Mouse (Mus musculus): Measurements from ENCODE around the gene Itgb4.

The Itgb4 gene

DNA sequence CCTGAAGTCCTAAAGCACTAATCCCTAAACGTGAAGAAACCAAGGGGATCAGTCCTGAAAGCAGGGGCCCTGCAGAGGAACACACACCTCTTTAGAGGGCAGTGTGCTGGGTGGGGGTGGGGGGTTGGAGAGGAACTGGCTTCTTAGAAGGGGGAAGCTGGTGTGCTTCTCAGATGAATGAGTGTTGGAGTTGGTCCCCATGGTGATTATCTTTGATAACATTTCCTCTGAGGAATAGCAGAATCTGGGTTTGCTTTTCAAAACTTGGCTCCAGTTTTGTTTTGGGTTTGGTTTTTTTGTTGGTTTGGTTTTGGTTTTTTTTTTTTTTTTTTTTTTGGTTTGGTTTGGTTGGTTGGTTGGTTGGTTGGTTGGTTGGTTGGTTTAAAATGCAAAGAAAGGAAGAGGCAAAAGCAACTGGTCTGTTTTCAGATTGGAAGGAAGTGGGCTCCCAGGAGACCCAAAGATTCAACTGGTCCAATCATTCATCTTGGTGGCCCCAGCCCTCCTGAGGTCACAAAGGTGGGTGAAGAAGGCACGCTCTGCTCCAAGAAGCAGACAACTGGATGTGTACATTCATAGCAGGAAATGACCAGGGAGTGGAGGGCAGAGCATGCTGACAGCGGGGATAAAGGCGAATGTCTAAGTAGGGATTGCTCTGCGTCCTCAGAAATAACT, 5.6 kb upstream of the Itgb4 start:
- intact Hi-C loops (cut with DNase I): no loop called here

DNA sequence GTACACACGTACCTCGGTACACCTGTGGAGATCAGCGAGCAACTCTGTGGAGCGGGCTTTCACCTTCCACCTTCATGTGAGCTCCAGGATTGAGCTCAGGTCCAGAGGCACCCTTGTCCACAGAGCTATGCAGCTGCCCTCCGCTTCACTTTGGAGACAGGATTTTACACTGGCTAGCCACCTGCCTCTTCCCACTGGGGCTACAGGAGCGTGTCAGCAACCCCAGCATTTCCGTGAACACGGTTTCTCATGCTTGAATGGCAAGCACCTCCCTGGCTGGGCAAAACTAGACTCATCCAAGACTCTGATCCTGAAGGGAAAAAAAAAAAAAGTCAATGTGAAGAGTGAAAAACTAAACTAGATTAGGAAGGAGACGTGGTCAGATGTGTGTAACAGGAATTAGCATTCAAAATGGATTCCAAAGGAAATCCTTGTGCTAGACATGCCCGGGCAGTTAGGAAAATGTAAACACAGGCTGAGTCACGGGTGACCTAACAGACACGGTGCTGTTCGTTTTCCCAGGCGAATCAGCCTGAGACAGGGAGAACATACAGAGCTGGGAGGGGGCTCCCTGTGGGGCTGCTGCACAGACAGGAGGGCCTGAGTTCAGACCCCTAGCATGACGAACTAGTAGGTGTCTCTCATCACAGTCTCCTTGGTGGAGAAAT, 4.4 kb upstream of the Itgb4 start:
- intact Hi-C loops (cut with DNase I): no loop called here

DNA sequence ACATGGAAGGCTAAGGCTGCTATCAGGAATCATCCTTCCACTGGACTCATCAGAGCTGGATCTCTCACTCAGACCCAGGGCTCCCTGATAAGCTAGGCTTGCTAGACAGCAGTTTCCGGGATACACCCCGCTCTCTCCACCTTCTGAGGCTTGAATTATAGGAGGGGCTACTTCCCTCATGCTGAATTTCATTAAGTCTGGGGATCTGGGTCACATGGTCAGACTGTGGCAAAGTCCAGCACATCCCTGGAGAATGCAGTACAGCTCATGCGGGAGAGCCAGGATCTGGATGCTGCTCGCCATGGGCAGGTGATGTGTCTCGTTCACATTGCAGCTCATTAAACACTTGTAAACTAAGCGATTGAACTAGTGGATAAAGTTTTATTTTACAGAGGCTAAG, 3.5 kb upstream of the Itgb4 start:
- intact Hi-C loops (cut with DNase I): no loop called here

DNA sequence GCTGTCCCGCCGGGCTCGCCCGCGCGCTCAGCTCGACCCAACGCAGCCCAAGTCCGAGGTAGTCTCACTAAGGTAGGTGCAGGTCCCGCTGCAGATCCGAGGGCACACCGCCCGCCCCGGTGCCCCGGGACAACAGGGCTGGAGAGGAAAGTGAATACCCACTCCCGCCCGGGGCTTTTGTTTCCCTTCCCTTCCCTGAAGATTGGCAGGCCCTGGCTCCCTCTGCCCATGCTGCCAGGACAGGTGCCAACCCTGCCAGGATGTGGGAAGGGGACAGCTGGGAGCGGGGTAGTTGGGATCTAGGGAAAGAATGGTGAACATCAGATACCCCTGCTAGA, 543 bp downstream of the Itgb4 start:
- intact Hi-C loops (cut with DNase I): no loop called here

DNA sequence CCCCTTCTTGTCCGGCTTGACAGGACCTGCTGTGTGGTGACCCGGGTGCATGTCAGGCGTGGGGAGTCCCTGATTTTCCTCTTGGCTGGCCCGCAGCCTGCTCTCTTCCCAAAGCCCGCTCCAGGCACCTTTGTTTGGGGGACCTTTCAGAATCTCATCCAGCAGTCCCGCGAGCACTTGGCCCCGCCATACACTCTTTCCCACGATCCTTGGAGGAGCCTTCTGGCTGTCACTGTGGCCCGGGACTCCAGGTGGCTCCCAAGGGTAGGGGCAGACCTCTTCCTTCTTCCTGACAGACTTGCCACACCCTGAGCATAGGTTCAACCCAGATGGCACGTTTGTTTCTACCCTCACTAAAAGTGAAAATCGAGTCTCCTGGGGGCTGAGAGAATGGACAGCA, 1.0 kb downstream of the Itgb4 start:
- intact Hi-C loops (cut with DNase I): no loop called here

DNA sequence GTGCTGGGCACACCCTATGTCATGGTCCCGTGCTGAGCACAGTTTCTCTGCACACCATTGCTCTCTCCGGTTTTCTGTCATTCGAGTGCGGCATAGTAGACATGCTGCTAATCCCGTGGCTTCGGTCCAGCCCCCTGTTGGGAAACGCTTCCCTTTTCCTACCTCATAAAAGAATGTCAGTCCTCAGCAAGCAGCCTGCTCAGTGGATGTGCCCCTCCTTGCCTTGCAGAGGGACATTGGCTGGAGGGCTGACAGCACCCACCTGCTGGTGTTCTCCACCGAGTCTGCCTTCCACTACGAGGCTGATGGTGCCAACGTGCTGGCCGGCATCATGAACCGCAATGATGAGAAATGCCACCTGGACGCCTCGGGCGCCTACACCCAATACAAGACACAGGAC, 8.0 kb downstream of the Itgb4 start:
- intact Hi-C loops (cut with DNase I): no loop called here

DNA sequence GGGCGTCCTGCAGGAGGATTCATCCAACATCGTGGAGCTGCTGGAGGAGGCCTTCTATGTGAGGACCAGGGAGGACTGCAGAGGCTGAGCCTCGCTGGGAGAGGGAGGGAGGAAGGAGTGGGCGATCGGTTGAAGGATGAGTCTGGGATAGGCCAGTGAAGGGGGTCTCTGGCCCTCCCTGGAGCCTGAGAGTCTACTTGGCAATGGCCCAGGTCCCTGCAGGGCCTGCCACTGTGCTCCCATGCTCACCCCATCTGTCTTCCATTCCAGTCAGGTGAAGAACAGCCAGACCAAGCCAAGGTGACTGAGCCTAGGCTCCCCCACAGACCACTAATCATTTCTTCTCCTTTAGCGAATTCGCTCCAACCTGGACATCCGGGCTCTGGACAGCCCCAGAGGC, 8.8 kb downstream of the Itgb4 start:
- intact Hi-C loops (cut with DNase I): no loop called here

DNA sequence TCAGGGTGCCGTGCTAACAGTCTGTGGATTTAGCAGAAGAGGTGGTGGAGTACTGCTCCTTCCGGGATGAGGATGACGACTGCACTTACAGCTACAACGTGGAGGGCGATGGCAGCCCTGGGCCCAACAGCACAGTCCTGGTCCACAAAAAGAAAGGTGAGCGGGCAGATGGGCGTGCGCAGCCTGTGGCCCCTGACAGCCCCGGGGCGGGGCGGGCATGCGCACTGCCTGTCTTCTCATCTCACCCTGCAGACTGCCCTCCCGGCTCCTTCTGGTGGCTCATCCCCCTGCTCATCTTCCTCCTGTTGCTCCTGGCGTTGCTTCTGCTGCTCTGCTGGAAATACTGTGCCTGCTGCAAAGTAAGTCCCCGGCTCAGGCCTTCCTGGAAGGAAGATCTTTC, 15.2 kb downstream of the Itgb4 start:
- intact Hi-C loops (cut with DNase I): no loop called here

DNA sequence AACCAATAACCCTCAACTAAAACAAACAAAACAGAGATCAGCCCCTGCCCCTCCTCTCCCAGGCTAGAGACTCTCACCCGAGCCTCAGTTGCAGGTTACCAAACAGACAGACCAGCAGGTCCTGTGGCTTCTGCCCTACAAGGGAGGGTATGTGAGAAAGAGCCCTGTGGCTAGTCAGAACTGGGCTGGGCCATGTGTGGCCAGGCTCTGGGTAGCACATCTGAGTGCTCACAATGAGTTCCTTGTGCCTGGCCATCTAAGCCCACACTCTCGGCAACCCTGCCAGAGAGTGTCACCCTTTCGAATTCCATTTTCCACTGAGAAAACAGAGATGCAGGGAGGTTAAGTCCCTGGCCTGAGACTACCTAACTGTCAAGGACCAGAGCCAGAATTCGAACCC, 17.6 kb downstream of the Itgb4 start:
- intact Hi-C loops (cut with DNase I): no loop called here

DNA sequence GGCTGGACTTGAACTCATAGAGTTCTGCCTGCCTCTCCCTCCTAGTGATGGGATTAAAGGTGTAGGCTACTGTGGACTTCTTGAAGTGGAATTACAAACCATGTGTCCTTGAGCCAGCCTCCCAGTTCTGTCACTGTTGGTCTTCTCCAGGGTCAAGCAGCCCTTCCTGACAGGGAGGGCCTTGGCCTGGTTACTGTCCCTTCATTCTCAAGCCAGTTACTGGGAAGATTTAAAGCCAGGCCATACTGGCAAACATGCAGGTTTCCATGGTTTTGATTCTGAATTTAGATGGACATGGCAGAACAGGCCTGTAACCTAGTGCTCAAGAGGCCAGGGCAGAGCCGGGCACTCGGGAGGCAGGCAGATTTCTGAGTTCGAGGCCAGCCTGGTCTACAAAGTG, 20.7 kb downstream of the Itgb4 start:
- intact Hi-C loops (cut with DNase I): no loop called here

DNA sequence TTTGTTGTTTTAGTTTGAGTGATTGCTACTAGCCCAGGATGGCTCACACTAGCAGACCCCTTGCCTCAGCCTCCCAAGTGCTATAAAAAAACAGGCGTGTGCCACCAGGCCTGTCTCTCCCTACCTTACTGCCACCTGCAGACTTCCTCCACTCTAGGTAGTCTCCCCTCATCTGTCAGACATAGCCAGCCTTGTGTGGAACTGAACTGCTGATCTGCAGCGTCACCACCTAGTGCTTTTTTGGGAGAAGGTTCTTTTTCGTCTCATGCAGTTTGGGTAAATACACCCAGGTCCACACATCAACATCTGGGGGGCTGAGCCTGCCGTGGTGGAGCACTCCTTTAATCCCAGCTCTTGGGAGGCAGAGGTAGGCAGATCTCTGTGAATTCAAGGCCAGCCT, 22.5 kb downstream of the Itgb4 start:
- intact Hi-C loops (cut with DNase I): no loop called here

DNA sequence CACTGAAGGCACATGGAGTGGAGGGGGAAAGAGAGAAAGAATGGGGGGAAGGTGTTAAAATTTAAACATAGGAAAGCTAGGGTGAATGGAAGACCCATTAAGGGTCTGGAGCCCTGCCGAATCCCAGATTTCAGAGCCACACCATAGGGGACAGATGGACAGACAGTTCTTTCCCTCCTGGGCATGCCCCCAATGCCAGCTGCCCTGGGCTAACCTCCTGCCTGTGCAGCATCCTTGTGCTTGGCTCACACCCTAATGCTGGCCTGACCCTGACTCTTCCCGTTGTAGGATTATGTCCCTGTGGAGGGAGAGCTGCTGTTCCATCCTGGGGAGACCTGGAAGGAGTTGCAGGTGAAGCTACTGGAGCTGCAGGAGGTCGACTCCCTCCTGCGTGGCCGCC, 23.2 kb downstream of the Itgb4 start:
- intact Hi-C loops (cut with DNase I): no loop called here

DNA sequence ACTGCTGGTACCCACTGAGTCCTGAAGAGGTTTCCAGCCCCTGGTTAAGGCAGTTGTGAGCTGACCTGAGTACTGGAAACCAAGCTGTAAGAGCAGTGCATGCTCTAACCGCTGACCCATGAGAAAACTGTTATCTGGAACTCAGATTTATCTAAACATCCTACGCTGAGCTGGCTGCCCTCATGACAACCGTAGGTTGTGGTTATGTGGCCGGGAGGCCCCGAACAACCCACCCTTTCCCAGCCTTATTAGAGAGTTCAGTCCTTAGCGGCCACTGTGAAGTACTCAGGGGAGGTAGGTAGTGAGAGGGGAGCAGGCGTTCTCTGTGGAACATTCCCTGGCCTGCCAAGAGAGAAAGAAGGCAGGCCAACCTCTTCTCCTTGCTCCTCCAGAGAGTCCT, 24.5 kb downstream of the Itgb4 start:
- intact Hi-C loops (cut with DNase I): loop anchor here (1.0 kb wide), 1 partner anchor 59 kb away; no protein-coding TSS in a partner anchor

DNA sequence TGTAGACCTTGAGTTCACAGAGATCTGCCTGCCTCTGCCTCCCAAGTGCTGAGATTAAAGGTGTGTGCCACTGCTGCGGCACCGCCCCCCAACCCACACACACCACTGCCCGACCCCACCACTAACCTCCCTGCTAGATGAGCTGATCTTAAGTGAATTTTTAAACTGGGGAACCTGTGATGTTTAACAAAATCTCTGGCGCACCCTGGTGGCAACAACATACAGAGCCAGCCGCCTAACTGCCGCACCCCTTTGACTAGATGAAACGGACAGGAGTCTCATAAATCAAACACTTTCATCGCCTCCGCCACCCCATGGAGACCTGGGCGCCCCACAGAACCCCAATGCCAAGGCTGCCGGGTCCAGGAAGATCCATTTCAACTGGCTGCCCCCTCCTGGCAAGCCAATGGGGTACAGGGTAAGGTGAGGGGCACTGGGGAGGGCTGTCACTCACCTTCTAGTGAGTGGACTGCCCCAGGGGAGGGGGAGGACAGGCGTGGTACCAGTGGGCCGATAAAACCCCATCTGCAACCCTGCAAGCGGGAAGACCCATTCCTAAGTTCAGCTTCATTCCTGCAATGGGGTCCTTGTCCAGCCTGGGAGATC, 25.1 kb downstream of the Itgb4 start:
- intact Hi-C loops (cut with DNase I): loop anchor here (1.0 kb wide), 1 partner anchor 59 kb away; no protein-coding TSS in a partner anchor

DNA sequence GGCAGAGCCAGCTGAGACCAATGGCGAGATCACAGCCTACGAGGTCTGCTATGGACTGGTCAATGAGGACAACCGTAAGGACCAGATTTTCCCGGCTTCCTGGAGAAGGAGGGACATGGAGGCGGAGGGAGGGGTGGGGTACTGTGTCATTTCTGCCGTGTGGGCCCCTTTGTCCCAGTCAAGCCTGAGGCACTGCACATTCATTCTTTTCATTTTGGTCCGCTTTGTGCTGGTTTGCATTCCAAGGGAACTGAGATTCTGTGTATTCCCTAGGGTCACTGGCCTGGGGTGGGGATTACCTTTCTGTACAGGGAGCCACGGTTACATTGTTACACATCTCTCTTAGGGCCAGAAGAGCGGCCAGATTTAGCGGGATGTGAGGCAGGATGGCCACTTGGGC, 26.1 kb downstream of the Itgb4 start:
- intact Hi-C loops (cut with DNase I): no loop called here

DNA sequence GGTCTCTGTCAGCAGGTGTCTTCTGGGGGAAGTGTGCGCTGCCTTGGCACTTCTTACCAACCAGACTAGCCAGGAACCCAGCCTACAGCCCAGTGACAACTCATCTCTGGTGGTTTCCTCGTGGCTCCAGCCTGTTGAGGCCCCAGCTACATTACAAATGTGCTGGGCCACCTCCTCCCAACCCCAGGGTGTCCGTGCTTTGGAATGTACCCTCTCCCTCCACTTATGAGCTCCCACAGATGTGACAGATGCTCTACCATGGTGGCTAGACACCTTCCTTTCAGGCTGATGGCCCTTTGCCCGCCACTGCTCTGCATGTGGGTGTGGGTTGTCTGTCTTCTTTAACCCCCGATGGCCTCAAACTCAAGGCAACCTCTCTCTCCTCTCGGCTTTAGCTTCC, 27.2 kb downstream of the Itgb4 start:
- intact Hi-C loops (cut with DNase I): no loop called here

DNA sequence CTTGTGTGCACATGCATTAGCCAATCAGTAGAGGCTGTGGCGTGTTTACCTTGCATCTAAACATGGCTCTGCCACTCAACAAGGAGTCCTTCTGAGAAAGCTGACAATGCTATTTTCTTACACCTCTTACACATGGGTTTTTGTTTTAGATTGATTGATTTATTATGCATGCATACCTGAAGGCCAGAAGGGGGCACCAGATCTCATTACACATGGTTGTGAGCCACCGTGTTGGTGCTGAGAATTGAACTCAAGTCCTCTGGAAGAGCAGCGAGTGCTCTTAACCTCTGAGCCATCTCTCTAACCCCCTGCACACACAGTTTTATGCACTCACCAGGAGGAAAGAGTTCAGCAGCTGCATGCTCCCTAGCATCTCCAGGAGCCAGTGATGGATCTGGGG, 28.4 kb downstream of the Itgb4 start:
- intact Hi-C loops (cut with DNase I): no loop called here

DNA sequence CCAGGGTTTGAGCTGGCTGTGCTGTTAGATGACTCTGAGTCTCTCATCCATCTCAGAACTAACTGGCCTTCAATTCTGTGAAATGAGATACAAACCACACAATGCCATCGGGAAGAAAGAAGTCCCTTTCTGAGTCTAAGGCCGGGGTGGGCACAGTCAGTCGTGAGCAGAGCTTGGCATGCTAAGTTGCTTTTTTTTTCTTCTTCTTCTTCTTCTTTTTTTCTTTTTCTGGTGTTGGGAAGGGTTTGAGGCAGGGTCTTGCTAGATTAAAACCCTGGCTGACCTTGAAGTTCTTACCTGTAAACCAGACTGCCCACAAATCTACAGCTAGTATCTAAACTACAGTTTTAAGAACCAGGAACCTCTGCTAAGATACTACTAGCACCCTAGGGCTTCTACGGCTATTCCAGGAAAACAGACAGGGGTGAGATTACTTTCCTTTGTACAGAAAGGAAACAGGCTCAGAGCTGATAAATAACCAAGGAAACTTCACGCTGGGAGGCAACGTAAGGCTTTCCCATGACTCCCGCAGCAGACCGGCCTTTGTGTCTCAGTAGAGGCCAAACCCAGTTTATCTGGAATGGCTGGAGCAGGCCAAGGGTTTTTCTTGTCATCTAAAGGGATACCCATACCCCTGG, 29.8 kb downstream of the Itgb4 start:
- intact Hi-C loops (cut with DNase I): no loop called here

DNA sequence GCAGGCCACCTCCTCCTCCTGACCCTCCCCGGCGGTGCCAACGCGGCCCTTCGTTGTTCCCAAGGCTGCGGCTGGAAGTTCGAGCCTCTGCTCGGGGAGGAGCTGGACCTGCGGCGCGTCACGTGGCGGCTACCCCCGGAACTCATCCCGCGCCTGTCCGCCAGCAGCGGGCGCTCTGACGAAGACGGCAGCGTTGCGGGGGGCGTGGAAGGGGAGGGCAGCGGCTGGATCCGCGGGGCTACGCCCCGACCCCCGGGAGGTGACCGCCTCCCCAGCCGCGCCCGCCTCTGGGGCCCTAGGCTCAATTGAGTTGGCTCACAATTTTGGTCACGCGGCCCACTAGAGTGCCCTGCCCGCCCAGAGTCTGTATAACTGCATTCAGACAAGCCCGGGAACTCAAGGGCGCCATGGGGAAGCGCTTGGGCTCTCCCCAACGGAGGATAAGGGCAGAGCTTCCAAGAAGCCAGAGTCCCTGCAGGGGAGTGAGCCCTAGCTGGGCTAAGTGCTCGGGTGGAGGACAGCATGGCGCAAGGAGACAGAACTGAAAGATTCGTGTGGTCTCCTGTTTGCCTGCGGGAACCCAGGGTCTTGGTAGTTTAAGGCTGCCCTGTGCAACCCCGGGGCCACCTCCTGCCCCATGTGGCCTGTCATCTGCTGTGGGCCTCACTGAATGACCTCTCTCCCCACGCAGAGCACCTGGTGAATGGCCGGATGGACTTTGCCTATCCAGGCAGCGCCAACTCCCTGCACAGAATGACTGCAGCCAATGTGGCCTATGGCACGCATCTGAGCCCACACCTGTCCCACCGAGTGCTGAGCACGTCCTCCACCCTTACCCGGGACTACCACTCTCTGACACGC, 30.6 kb downstream of the Itgb4 start:
- intact Hi-C loops (cut with DNase I): no loop called here

DNA sequence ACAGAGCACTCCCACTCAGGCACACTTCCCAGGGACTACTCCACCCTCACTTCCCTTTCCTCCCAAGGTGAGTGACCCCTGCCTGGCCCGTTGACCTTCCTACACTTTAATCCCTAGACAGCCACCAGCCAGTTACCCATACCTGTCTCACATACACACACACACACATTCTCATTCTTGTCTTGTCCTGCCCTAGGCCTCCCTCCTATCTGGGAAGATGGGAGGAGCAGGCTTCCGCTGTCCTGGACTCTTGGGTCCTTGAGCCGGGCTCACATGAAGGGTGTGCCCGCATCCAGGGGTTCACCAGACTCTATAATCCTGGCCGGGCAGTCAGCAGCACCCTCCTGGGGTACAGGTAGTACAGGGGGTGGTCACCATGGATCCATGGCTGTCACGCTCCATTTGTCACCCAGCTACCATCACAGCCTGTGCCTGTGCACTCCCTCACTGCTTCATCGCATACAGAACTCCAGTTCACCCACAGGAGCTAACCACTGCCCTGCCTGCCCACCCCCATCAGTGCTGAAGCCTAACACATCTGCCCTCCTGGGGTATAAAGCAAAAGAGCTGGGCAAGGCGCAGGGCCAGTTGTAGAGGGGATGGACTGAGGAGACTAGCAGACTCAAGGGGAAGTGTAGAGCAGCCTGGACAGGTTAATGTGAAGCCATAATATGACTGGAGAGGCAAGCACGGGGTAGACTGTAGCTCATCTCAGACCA, 31.4 kb downstream of the Itgb4 start:
- intact Hi-C loops (cut with DNase I): no loop called here
